Mouse (Mus musculus) liver, embryonic 15.5 days (tissue): ENCODE data around the gene Slc4a2. TPM values are rescaled to one million over a fixed set of nuclear protein-coding genes. Genes with fewer than 3 reads are reported as not detected.

Experiments used
- ATAC-seq: fragments of 200-750 bp; cut with Nextera tagmentation; 2 replicates; pipeline ENCODE4 v1.8.0; 2017; ENCODE audit warnings: moderate number of reproducible peaks, mild to moderate bottlenecking, moderate library complexity; ENCODE audit not compliant: insufficient read depth
- H3K27ac ChIP-seq: fragments of 300-500 bp; sonication (generic); replicated peaks from 2 replicates; pipeline ENCODE4 v1.5.1; 2015; ENCODE audit warnings: mild to moderate bottlenecking, inconsistent platforms
- H3K27me3 ChIP-seq: fragments of 300-500 bp; sonication (generic); 2 replicates; pipeline ENCODE4 v1.6.1; 2015; ENCODE audit warnings: mild to moderate bottlenecking, inconsistent platforms
- H3K36me3 ChIP-seq: fragments of 300-500 bp; sonication (generic); replicated peaks from 2 replicates; pipeline ENCODE4 v1.6.1; 2015; ENCODE audit warnings: moderate library complexity, mild to moderate bottlenecking, inconsistent platforms
- H3K4me1 ChIP-seq: fragments of 300-500 bp; sonication (generic); replicated peaks from 2 replicates; pipeline ENCODE4 v1.6.1; 2015; ENCODE audit warnings: inconsistent platforms
- H3K4me2 ChIP-seq: fragments of 300-500 bp; sonication (generic); 2 replicates; pipeline ENCODE4 v1.6.1; 2015; ENCODE audit warnings: moderate library complexity, mild to moderate bottlenecking, inconsistent platforms
- H3K4me3 ChIP-seq: fragments of 300-500 bp; sonication (generic); replicated peaks from 2 replicates; pipeline ENCODE4 v1.5.1; 2015; ENCODE audit warnings: mild to moderate bottlenecking, inconsistent platforms
- H3K9ac ChIP-seq: fragments of 300-500 bp; sonication (generic); 2 replicates; pipeline ENCODE4 v1.6.1; 2015; ENCODE audit warnings: moderate library complexity, mild to moderate bottlenecking, inconsistent platforms
- H3K9me3 ChIP-seq: fragments of 300-500 bp; sonication (generic); replicated peaks from 2 replicates; pipeline ENCODE4 v1.6.1; 2016; ENCODE audit warnings: inconsistent platforms
- WGBS: fragments of 180-500 bp; shearing (Covaris S2); methylation state at CpG from one replicate; pipeline ENCODE4 v1.1.7; 2015; ENCODE audit warnings: mixed read lengths; ENCODE audit not compliant: insufficient replicate concordance; 5-methylcytosine and 5-hydroxymethylcytosine counted together
- polyA plus RNA-seq: library from polyadenylated mRNA; unstranded; fragments of >200 nt; fragmentation: Nextera tagmentation; extraction: Ambion mirVana; gene quantifications from 2 replicates; pipeline ENCODE4 v1.2.1, GENCODE M21; 2015

Slc4a2 gene
- polyA plus RNA-seq, 1 experiment from 2014 or later, result 8.9 TPM

DNA sequence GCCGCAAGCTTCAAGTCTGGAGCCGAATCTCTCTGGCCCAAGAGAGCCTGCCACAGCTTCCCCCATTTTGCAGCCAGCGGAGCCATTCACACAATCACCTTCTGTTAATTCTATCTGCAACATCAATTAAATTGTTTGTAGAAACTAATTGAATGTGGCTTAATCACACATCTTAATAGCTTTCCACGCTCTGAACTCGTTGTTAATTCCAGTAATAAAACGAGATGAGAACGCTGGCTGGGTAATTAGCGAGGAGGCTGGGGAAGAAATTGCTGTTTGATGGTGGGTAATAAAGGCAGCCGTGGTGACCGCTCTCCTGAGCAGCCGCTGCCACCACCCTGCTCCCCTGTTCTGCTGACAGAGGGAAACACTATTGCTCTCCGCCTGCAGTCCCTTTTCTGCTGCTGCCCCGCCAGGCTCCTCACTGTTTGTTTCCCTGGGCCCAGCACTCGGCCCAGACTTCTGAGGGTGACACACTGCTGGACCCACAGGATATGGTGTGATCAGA is 66.8 kb downstream of the Slc4a2 start:
- H3K27ac ChIP-seq, result no peak overlapping the region
- H3K27me3 ChIP-seq, result no peaks in the 10 kb centered on the region
- H3K4me1 ChIP-seq, result 0 out of 2 replicates have a peak, but pooled peaks cover 6% of the 10 kb centered on the region
- H3K9ac ChIP-seq, result no peak overlapping the region
- H3K9me3 ChIP-seq, result no peaks in the 10 kb centered on the region
- peaks cover 84% of the 10 kb centered on the region for H3K36me3 ChIP-seq
- 80% methylated on average over 14 of the region's 14 CpGs for WGBS
- ATAC-seq, result no peak
- H3K4me2 ChIP-seq, result no peak overlapping the region
- no peak overlapping the region for H3K4me3 ChIP-seq

Other genes with a start within 250 kb of the Slc4a2 start
- 0.35 and 0.68 TPM in 2 replicates for gene Kcnh2, start 72.2 kb upstream of the Slc4a2 start, polyA plus RNA-seq
- 2.1 and 2.5 TPM in 2 replicates for gene Nos3, start 59.0 kb upstream of the Slc4a2 start, polyA plus RNA-seq
- gene Atg9b, start 31.7 kb upstream of the Slc4a2 start, polyA plus RNA-seq, result 0.58 and 2.2 TPM in 2 replicates
- gene Abcb8, start 30.2 kb upstream of the Slc4a2 start, polyA plus RNA-seq, result 25.6 and 30.8 TPM in 2 replicates
- gene Asic3, start 10.4 kb upstream of the Slc4a2 start, polyA plus RNA-seq, result not detected in 2 replicates
- gene Cdk5, start 307 bp upstream of the Slc4a2 start, polyA plus RNA-seq, result 7.7 and 8.8 TPM in 2 replicates
- gene Fastk, start 21.4 kb downstream of the Slc4a2 start, polyA plus RNA-seq, result 49.3 and 55.5 TPM in 2 replicates
- gene Tmub1, start 24.0 kb downstream of the Slc4a2 start, polyA plus RNA-seq, result 5.1 and 5.5 TPM in 2 replicates
- 11.3 and 14.7 TPM in 2 replicates for gene Agap3, start 28.3 kb downstream of the Slc4a2 start, polyA plus RNA-seq
- gene Gbx1, start 103.4 kb downstream of the Slc4a2 start, polyA plus RNA-seq, result not detected in 2 replicates
- gene Asb10, start 117.1 kb downstream of the Slc4a2 start, polyA plus RNA-seq, result 0.07 and 0.12 TPM in 2 replicates
- not detected in 2 replicates for gene 4931409K22Rik, start 133.0 kb downstream of the Slc4a2 start, polyA plus RNA-seq
- 43.2 and 44.4 TPM in 2 replicates for gene Abcf2, start 153.6 kb downstream of the Slc4a2 start, polyA plus RNA-seq
- gene Chpf2, start 162.9 kb downstream of the Slc4a2 start, polyA plus RNA-seq, result 10.5 and 13.4 TPM in 2 replicates
- 1.3 and 1.5 TPM in 2 replicates for gene Smarcd3, start 200.6 kb downstream of the Slc4a2 start, polyA plus RNA-seq